Mouse (Mus musculus): ENCODE data around the gene Erich6b.

Gene Erich6b

DNA sequence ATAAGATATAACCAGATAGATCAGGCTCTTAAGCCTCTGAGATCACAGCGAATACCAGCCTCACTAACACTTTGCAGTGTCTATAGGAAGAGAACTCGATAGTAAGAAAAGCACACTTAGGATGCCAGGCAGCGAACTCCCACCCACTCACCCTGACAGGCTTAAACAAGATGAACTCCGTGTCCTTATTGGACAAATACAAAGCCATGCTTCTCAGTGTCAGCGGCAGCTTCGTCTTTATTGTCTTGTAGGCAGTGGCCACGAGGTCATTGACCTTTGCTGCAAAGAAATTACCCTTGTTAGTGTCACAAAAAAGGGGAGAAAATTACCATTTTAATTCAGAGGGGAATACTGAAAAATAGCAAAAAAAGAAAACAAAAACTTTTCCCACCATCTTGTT, 65.7 kb downstream of the Erich6b start:
- no peak for DNase-seq (ENCODE audit: low spot score)

DNA sequence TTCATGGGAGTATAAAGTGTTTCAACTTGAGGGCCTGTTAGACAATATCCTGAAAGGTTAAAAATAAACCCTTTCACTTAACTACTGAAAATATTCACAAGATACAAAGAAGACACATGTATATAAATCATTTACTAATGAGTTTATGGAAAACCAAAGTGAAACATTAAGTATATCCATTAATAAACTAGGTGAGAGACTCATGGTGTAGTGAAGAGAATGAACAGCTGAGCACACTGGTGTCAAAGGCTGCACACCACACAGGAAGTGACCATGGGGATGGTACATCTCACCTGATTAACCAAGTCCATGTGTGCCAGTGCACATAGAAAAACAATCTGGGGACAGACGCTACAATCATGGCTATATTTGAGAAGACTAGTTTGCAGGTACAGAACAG, 66.9 kb downstream of the Erich6b start:
- no peak for DNase-seq (ENCODE audit: low spot score)

DNA sequence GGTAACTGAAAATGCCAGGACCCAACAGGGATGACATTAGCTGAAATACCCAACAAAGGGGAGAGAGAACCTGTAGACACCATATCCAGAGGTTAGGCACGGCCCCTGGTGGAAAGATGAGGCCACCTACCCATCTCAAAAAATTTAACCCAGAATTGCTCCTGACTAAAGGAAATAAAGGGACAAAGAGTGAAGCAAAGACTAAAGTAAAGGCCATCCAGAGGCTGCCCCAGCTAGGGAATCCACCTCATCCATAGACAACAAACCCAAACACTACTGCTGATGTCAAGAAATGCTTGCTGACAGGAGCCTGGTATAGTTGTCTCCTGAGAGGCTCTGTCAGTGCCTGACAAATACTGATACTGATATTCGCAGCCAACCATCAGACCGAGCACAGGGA, 69.7 kb downstream of the Erich6b start:
- DNase-seq (ENCODE audit: low spot score), result no peak

DNA sequence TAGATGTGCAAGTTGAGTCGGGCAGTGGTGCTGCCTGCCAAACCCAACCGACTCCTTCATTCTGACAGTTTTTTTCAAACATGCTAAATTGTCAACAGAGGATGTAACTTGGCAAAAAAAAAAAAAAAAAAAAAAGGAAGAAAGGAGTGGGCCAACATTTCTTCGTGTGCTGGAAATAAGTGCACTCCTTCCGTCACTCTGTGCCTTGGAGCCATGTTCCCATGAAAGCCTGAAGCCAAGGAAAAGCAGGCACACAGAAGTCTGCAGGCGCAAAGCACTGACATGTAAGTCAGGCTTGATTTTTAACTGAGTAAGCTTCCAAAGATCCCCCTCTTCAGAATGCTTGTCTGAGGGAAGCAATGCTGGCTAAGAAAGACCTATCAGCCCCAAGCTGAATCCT, 70.6 kb downstream of the Erich6b start:
- no peak for DNase-seq (ENCODE audit: low spot score)

DNA sequence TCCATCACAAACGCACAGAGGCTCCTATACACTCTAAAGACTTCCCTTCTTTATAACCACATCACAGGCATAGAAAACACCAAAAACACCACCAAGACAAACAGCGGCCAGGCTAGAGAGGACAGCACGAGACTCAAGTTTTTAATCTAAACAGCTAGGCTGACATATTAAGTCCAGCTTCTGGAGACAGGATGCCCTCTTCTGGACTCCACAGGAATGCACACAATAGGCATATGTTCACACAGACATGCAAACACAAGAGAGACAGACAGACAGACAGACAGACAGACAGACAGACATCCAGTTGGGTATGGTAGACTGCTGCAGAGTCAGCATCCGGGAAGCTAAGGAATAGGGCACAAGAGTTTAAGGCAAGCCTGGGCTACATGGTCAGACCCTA, 71.6 kb downstream of the Erich6b start:
- no peak for DNase-seq (ENCODE audit: low spot score)

- no peak for DNase-seq (ENCODE audit: low spot score)
Observed at GRCm38 (mm10) chr14:75716410-75716809, 74.4 kb downstream of the Erich6b start.

Measured in urinary bladder, postnatal 25 days (tissue).